Mouse (Mus musculus) liver, adult 2 months (tissue): Measurements from ENCODE around the gene Rrnad1. TPM values are rescaled to one million over a fixed set of nuclear protein-coding genes. Genes with fewer than 3 reads are reported as not detected.
A peak's percentile ranks its signal among the peaks of the same experiment; 100 is the strongest.

Experiments
- DNase-seq: peaks from one replicate; pipeline ENCODE4 v3.0.0-alpha.2; 2011; ENCODE audit warnings: low read depth, low spot score; ENCODE audit errors: extremely low read depth
- H3K27ac ChIP-seq: fragments of 200-500 bp; replicated peaks from 2 replicates; pipeline ENCODE4 v1.5.1; 2012; ENCODE audit warnings: low read depth, mild to moderate bottlenecking, control low read depth, inconsistent platforms, low read length; ENCODE audit not compliant: insufficient read depth
- H3K27me3 ChIP-seq: fragments of 200-500 bp; 2 replicates; pipeline ENCODE4 v1.6.1; 2012; ENCODE audit warnings: mild to moderate bottlenecking, moderate library complexity, low read length, inconsistent platforms; ENCODE audit not compliant: control insufficient read depth, insufficient read depth
- H3K36me3 ChIP-seq: fragments of 200-500 bp; 2 replicates; pipeline ENCODE4 v1.6.1; 2012; ENCODE audit warnings: low read length, inconsistent platforms; ENCODE audit not compliant: control insufficient read depth, insufficient read depth
- H3K4me1 ChIP-seq: fragments of 200-500 bp; 2 replicates; pipeline ENCODE4 v1.6.1; 2011; ENCODE audit warnings: low read length; ENCODE audit not compliant: control insufficient read depth, insufficient read depth
- H3K4me3 ChIP-seq: fragments of 200-500 bp; 2 replicates; pipeline ENCODE4 v1.5.1; 2011; ENCODE audit warnings: low read depth, mild to moderate bottlenecking, control low read depth, low read length, moderate library complexity; ENCODE audit not compliant: insufficient read depth
- H3K79me2 ChIP-seq: fragments of 200-500 bp; 2 replicates; pipeline ENCODE4 v1.6.1; 2012; ENCODE audit warnings: inconsistent platforms, mild to moderate bottlenecking, low read length, moderate library complexity; ENCODE audit not compliant: control insufficient read depth, insufficient read depth
- H3K9ac ChIP-seq: fragments of 200-500 bp; 2 replicates; pipeline ENCODE4 v1.6.1; 2012; ENCODE audit warnings: low read depth, mild to moderate bottlenecking, control low read depth, inconsistent platforms, low read length
- CTCF ChIP-seq: fragments of 200-500 bp; IDR thresholded peaks from 2 replicates; pipeline ENCODE4 v1.5.1; 2011; ENCODE audit warnings: low read depth, low read length, control low read depth
- POLR2A ChIP-seq: fragments of 200-500 bp; IDR thresholded peaks from 2 replicates; pipeline ENCODE4 v1.6.1; 2011; ENCODE audit warnings: low read length, control low read depth; ENCODE audit not compliant: insufficient read depth; ENCODE audit errors: extremely low read depth
- WGBS: fragments of 180-500 bp; shearing (Covaris S2); methylation state at CpG from one replicate; pipeline ENCODE4 v1.1.7; 2018; 5-methylcytosine and 5-hydroxymethylcytosine counted together
- polyA plus RNA-seq: library from polyadenylated mRNA; depleted of rRNA; stranded (reverse); fragments of >200 nt; gene quantifications from 2 replicates; pipeline ENCODE4 v1.2.3, GENCODE M21; 2012
- total RNA-seq: library from RNA; depleted of rRNA; stranded (reverse); fragments of >200 nt; gene quantifications from 2 replicates; pipeline ENCODE4 v1.2.3, GENCODE M21; 2014

Rrnad1 gene
- total and polyA plus RNA-seq, 2 experiments = 6.2 to 18.4 TPM

DNA sequence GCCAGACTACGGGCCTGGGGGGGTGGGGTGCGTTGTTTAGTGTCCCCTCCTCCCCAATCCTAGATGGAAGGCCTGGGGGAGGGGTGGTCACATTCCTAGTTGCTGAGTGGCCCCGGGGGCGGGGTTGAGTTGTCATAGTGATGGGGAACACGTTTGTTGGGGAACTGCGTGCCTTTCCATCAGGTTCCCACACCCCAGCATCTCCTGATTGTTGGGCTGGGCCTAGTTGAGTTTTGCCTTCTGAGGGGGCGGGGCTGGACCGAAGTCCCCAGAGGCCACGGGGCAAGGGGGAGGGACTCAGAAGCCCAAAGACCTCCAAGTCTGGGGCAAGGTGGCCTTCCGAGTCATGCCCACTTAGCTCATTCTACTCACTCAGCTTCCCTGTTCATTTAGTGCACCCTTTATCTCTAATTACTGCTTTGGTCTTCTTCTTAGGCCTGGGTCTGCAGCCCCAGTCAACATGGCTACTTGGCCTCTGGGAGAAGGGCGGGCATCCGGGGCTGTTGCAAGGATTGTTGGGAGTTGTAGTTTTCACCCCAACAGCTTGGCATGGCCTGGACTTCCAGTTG is 19.9 kb downstream of the Rrnad1 start:
- Histone ChIP-seq H3K36me3 (peaks cover 8% of the 10 kb centered on the region), H3K79me2 (peaks cover 41% of the 10 kb centered on the region), H3K4me1 (peaks cover 26% of the 10 kb centered on the region), H3K27me3 (no peaks in the 10 kb centered on the region), H3K9ac (peak overlapping the region; percentile 72), H3K27ac (peak overlapping the region; percentile 87), H3K4me3 (peak overlapping the region; percentile 58)
- DNase-seq = peak; percentile 96
- 3% methylated on average over 12 of the region's 12 CpGs for WGBS
- TF ChIP-seq CTCF = no peak
- no peak for TF ChIP-seq POLR2A

DNA sequence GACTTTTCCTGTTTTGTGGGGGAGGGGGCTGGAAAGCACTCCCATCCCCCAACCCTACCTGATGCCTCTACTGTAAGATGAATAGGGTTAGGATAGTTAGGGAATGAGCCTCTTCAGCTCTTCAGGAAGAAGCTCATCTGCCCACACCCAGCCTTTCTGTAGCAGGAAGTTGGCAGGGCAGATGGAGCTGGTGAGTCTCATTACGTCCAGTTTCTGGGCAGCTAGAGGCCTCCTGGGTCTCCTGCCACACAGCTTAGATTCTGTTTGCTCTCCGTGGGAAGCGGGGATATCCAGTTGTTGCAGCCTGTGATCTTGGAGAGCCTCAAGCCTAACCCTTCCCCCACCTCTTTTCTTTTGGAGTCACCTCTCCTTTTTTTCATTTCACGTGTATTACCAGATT is 20.6 kb downstream of the Rrnad1 start:
- no peaks in the 10 kb centered on the region for H3K27me3 ChIP-seq
- H3K36me3 ChIP-seq = peaks cover 6% of the 10 kb centered on the region
- peak; percentile 45 for DNase-seq
- TF ChIP-seq CTCF (no peak), POLR2A (no peak)
- H3K4me1 ChIP-seq = peaks cover 26% of the 10 kb centered on the region
- peak overlapping the region; percentile 87 for H3K27ac ChIP-seq
- 7% methylated on average over 4 of the region's 4 CpGs for WGBS
- H3K4me3 ChIP-seq = peak overlapping the region; percentile 0
- H3K79me2 ChIP-seq = peaks cover 41% of the 10 kb centered on the region
- peak overlapping the region; percentile 14; the same call in 1 of the 2 replicates for H3K9ac ChIP-seq

DNA sequence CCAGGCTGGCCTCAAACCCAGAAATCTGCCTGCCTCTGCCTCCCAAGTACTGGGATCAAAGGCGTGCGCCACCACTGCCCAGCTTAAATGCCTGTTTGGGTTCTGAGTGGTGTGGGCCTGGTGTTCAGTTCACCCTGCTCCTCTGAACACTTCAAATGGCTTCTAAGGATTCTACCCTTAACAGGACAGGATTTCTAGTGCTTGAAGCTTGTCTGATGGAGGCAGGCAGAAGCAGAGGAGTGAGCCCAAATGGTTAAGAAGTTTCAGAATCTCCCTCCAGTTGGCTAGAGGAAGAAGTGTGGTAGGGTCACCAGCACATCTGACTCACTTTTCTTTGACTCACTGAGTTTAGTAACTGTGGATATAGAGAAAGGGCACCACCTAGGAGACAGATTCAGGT is 21.1 kb downstream of the Rrnad1 start:
- Histone ChIP-seq H3K27me3 (no peaks in the 10 kb centered on the region), H3K27ac (peak overlapping the region; percentile 87), H3K4me1 (peaks cover 26% of the 10 kb centered on the region), H3K9ac (no peak overlapping the region; the same call in 1 of the 2 replicates), H3K79me2 (peaks cover 41% of the 10 kb centered on the region), H3K36me3 (peaks cover 6% of the 10 kb centered on the region), H3K4me3 (no peak overlapping the region)
- no peak for DNase-seq
- WGBS = 92% methylated on average over 2 of the region's 2 CpGs
- TF ChIP-seq POLR2A (no peak), CTCF (no peak)

DNA sequence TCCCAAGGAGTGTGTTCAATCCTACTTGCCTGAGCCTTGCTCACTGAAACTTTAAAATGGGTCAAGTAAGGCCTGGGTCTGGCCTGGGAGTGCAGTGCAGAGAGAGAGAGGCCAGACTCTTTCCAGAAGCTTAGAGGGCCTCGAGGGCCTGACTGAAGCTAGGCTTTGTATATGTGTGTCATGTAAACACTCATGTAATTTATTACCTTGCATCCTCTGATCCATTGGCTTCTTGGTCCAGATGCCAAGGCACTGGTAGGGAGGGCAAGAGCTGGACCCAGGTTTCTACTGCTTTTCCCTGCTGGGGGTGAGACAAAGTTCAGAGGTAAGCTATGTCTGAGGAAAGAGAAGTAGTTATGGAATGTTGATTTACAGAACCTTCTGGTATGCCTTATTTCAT is 22.6 kb downstream of the Rrnad1 start:
- peak overlapping the region; percentile 98 for H3K27ac ChIP-seq
- peaks cover 26% of the 10 kb centered on the region for H3K4me1 ChIP-seq
- 0% methylated on average over 1 of the region's 1 CpGs for WGBS
- peak overlapping the region; percentile 97 for H3K9ac ChIP-seq
- peak; percentile 58 for DNase-seq
- no peaks in the 10 kb centered on the region; the same call in 1 of the 2 replicates for H3K36me3 ChIP-seq
- no peak for TF ChIP-seq CTCF
- TF ChIP-seq POLR2A = no peak
- H3K79me2 ChIP-seq = peaks cover 38% of the 10 kb centered on the region
- no peaks in the 10 kb centered on the region for H3K27me3 ChIP-seq
- peak overlapping the region; percentile 96; the same call in 1 of the 2 replicates for H3K4me3 ChIP-seq

DNA sequence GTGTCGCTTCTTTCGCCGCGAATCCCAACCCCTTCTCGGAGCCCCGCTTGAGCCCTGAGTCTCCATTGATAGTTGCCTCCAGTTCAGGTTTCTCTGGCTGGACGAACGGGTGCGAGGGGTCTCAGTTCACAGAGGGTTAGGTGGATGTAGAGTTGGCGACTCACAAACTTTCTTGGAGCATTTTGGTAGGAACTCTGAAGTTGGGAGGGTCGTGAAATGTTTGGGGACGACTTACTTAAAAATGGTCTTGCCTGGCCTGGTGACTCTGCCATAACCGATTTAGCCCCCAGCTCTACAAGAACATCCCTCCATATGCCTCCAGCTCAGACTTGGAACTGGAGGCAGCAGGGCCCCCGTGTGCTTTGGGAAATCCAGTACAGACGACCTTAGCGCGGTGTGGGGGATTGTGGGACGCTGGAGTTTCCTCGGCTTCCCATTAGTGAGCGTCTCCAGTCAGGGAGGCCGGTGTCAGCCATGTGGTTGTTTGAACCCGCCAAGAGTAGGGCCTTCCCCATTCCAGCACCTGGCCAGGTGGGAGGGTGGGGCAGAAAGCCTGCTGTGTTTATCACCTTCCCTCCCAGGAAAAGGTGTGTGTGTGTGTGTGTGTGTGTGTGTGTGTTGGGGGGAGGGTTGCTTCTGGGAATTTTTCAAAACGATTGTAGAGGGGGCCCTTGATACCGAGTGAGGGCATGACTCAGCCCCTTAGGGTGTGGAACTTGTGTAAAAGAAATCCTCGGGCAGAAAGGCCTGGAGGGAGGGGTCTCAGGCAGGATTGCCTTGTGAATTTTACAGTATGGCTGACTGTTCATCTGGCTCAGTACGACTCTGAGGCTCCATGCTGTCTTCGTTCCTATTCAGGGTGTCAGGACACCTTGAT is 23.3 kb downstream of the Rrnad1 start:
- Histone ChIP-seq H3K9ac (peak overlapping the region; percentile 97), H3K36me3 (no peaks in the 10 kb centered on the region), H3K4me3 (peak overlapping the region; percentile 96), H3K79me2 (peaks cover 37% of the 10 kb centered on the region), H3K27ac (peak overlapping the region; percentile 98), H3K27me3 (no peaks in the 10 kb centered on the region), H3K4me1 (peaks cover 26% of the 10 kb centered on the region)
- peak; percentile 44 for DNase-seq
- TF ChIP-seq CTCF (no peak), POLR2A (no peak)
- under 1% methylated on average over 27 of the region's 27 CpGs for WGBS

DNA sequence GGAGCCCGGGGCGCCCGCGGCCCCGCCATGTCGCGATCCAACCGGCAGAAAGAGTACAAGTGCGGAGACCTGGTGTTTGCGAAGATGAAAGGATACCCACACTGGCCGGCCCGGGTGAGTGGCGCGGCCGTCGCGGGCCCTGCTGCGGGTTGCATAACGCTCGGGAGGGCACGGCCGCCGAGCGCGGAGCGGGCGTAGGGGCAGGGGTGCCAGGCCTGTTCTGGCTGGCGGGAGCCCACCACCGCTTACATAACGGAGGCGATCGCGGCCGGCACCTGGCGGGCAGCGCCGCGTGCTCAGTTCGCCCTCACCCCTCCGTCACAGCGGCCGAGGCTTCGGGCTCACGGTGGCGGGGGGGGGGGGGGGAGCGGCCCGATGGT is 23.9 kb downstream of the Rrnad1 start:
- peak overlapping the region; percentile 97 for H3K9ac ChIP-seq
- peaks cover 24% of the 10 kb centered on the region for H3K4me1 ChIP-seq
- peak; percentile 24 for DNase-seq
- H3K36me3 ChIP-seq = no peaks in the 10 kb centered on the region
- peaks cover 34% of the 10 kb centered on the region for H3K79me2 ChIP-seq
- TF ChIP-seq CTCF (no peak), POLR2A (0 out of 2 replicates have a peak, but pooled peaks have one; percentile 35)
- WGBS = 1% methylated on average over 46 of the region's 47 CpGs
- no peaks in the 10 kb centered on the region for H3K27me3 ChIP-seq
- H3K4me3 ChIP-seq = peak overlapping the region; percentile 96
- peak overlapping the region; percentile 98 for H3K27ac ChIP-seq
